8 mouse cellular contexts compared by ENCODE assay signal in genomic region chr3:126402836-126403235, GRCm38 (mm10). TPM values are rescaled to one million over a fixed set of nuclear protein-coding genes. Genes with fewer than 3 reads are reported as not detected.
DNase-seq lines count a peak whose midpoint lies in the region; ATAC-seq and TF ChIP-seq lines count a peak whose summit lies in the region.

No protein-coding gene starts in this region.

- H3K9me3 ChIP-seq in midbrain, embryonic 10.5 days (replicated peaks): no peaks in the 10 kb centered on the region
- H3K9me3 ChIP-seq in midbrain, embryonic 16.5 days (replicated peaks; ENCODE audit: control insufficient read depth, low read length, poor library complexity, severe bottlenecking): no peaks in the 10 kb centered on the region
- H3K9me3 ChIP-seq in intestine, postnatal 0 days (ENCODE audit: control insufficient read depth): no peaks in the 10 kb centered on the region
- no peaks in the 10 kb centered on the region for H3K9me3 ChIP-seq in midbrain, embryonic 14.5 days (ENCODE audit: control insufficient read depth, low read length)

- H3K27ac ChIP-seq in midbrain, embryonic 10.5 days (replicated peaks): no peak overlapping the region
- H3K27ac ChIP-seq in midbrain, embryonic 16.5 days (ENCODE audit: low read length): no peak overlapping the region
- H3K27ac ChIP-seq in intestine, postnatal 0 days (ENCODE audit: low read depth, low read length): no peak overlapping the region
- H3K27ac ChIP-seq in midbrain, embryonic 14.5 days (replicated peaks; ENCODE audit: low read depth, low read length): no peak overlapping the region

- H3K4me2 ChIP-seq in midbrain, embryonic 16.5 days (ENCODE audit: low read length): no peak overlapping the region
- H3K4me2 ChIP-seq in intestine, postnatal 0 days (replicated peaks; ENCODE audit: low read depth): no peak overlapping the region
- H3K4me2 ChIP-seq in midbrain, embryonic 14.5 days (ENCODE audit: low read length): no peak overlapping the region

- peak; percentile 86 for TF ChIP-seq CTCF in intestine, postnatal 0 days (IDR thresholded peaks at IDR 0.05; ENCODE audit: low read depth)

- no peaks in the 10 kb centered on the region for H3K36me3 ChIP-seq in midbrain, embryonic 10.5 days
- H3K36me3 ChIP-seq in midbrain, embryonic 16.5 days (ENCODE audit: control insufficient read depth, insufficient read depth, low read length): no peaks in the 10 kb centered on the region
- no peaks in the 10 kb centered on the region for H3K36me3 ChIP-seq in intestine, postnatal 0 days (ENCODE audit: control insufficient read depth, insufficient read depth)
- no peaks in the 10 kb centered on the region for H3K36me3 ChIP-seq in midbrain, embryonic 14.5 days (ENCODE audit: control insufficient read depth, insufficient read depth, low read length)
- no peaks in the 10 kb centered on the region for H3K36me3 ChIP-seq in splenic B cell, adult 2 months (ENCODE audit: control insufficient read depth, insufficient read depth, low read length, poor library complexity, severe bottlenecking)

- no peak overlapping the region for H3K4me3 ChIP-seq in midbrain, embryonic 10.5 days
- no peak overlapping the region for H3K4me3 ChIP-seq in midbrain, embryonic 16.5 days (ENCODE audit: low read depth, low read length)
- H3K4me3 ChIP-seq in intestine, postnatal 0 days (ENCODE audit: low read depth, low read length): no peak overlapping the region
- H3K4me3 ChIP-seq in midbrain, embryonic 14.5 days (replicated peaks; ENCODE audit: low read depth, low read length): no peak overlapping the region

- no peak overlapping the region for H3K9ac ChIP-seq in midbrain, embryonic 16.5 days (ENCODE audit: low read depth, low read length)
- H3K9ac ChIP-seq in intestine, postnatal 0 days (ENCODE audit: low read depth, low read length): no peak overlapping the region
- H3K9ac ChIP-seq in midbrain, embryonic 14.5 days (replicated peaks; ENCODE audit: low read length): no peak overlapping the region

- peak; percentile 62 for DNase-seq in midbrain, embryonic 10.5 days (ENCODE audit: low spot score)
- DNase-seq in cerebellum, postnatal 25 days: peak; percentile 62 to 82
- DNase-seq in gastrocnemius, adult 8-10 months (ENCODE audit: low spot score in 2 of 2): peak; percentile 25 to 47
- peak; percentile 54 to 72 for DNase-seq in left cerebral cortex, postnatal 14 days (ENCODE audit: low spot score in 2 of 2)
- DNase-seq in midbrain, embryonic 14.5 days: peak; percentile 85
- peak; percentile 62 for DNase-seq in splenic B cell, adult 2 months (ENCODE audit: low read depth, low spot score)

- H3K27me3 ChIP-seq in midbrain, embryonic 10.5 days (ENCODE audit: low read depth, poor library complexity, severe bottlenecking): no peaks in the 10 kb centered on the region
- H3K27me3 ChIP-seq in midbrain, embryonic 16.5 days (ENCODE audit: control insufficient read depth, insufficient read depth, low read depth, low read length): no peaks in the 10 kb centered on the region
- H3K27me3 ChIP-seq in intestine, postnatal 0 days (replicated peaks; ENCODE audit: control insufficient read depth, insufficient read depth, low read length): no peaks in the 10 kb centered on the region
- H3K27me3 ChIP-seq in midbrain, embryonic 14.5 days (ENCODE audit: control insufficient read depth, insufficient read depth, low read length): no peaks in the 10 kb centered on the region
- H3K27me3 ChIP-seq in splenic B cell, adult 2 months (ENCODE audit: control insufficient read depth, insufficient read depth, low read length, poor library complexity, severe bottlenecking): no peaks in the 10 kb centered on the region

- no peak for ATAC-seq in midbrain, embryonic 16.5 days
- ATAC-seq in intestine, postnatal 0 days: no peak
- peak; percentile 68; the same call in 1 of the 2 replicates for ATAC-seq in midbrain, embryonic 14.5 days (ENCODE audit: low FRiP score, low TSS enrichment)

- intact Hi-C loops in left cerebral cortex, postnatal 14 days (cut with DNase I): loop anchor here (2.0 to 10.0 kb wide), 3 partner anchors 356 to 556 kb away; no protein-coding TSS in a partner anchor

- no peaks in the 10 kb centered on the region for H3K4me1 ChIP-seq in midbrain, embryonic 10.5 days
- no peaks in the 10 kb centered on the region for H3K4me1 ChIP-seq in midbrain, embryonic 16.5 days (ENCODE audit: control insufficient read depth, insufficient read depth, low read length)
- H3K4me1 ChIP-seq in intestine, postnatal 0 days (replicated peaks; ENCODE audit: control insufficient read depth, insufficient read depth, low read length): no peaks in the 10 kb centered on the region
- H3K4me1 ChIP-seq in midbrain, embryonic 14.5 days (ENCODE audit: control insufficient read depth, insufficient read depth, low read length): no peaks in the 10 kb centered on the region

- WGBS in midbrain, embryonic 10.5 days: 30% methylated on average over 3 of the region's 3 CpGs
- WGBS in midbrain, embryonic 16.5 days: 27% methylated on average over 3 of the region's 3 CpGs
- 28% methylated on average over 3 of the region's 3 CpGs for WGBS in intestine, postnatal 0 days
- WGBS in midbrain, embryonic 14.5 days: 25% methylated on average over 3 of the region's 3 CpGs

RNA-seq across cellular contexts. Expression of gene Arsj, which starts 39.4 kb away (rescaled TPM):
- 0.05 and 0.12 TPM in 2 replicates for polyA plus RNA-seq in midbrain, embryonic 10.5 days (2016; fragmentation: Nextera tagmentation; extraction: Ambion mirVana)
- 0.24 and 0.45 TPM in 2 replicates for polyA plus RNA-seq in midbrain, embryonic 16.5 days (2015; fragmentation: Nextera tagmentation; extraction: Ambion mirVana)
- under 1 TPM; 0.08 to 0.22 (median 0.16) TPM for total RNA-seq in gastrocnemius, adult 8-10 months (2022)
- polyA plus RNA-seq in intestine, postnatal 0 days (2015; fragmentation: Nextera tagmentation; extraction: Ambion mirVana): 0.68 and 0.71 TPM in 2 replicates
- 1 to 10 TPM; 1.4 to 1.8 TPM for total RNA-seq in left cerebral cortex, postnatal 14 days (2021)
- polyA plus RNA-seq in midbrain, embryonic 14.5 days (2014; fragmentation: Nextera tagmentation; extraction: Ambion mirVana): 0.16 and 0.37 TPM in 2 replicates
